Mouse (Mus musculus) heart, embryonic 16.5 days (tissue): ENCODE data around the gene Lyg1. TPM values are rescaled to one million over a fixed set of nuclear protein-coding genes. Genes with fewer than 3 reads are reported as not detected.

Experiments used
- ATAC-seq: fragments of 200-750 bp; cut with Nextera tagmentation; replicated peaks from 2 replicates; pipeline ENCODE4 v1.8.0; 2017; ENCODE audit warnings: moderate number of reproducible peaks; ENCODE audit not compliant: insufficient read depth, low FRiP score; ENCODE audit errors: extremely low read depth
- H3K27ac ChIP-seq: fragments of 300-500 bp; sonication (generic); 2 replicates; pipeline ENCODE4 v1.5.1; 2014; ENCODE audit warnings: mild to moderate bottlenecking, low read length, control low read depth, moderate library complexity
- H3K27me3 ChIP-seq: fragments of 300-500 bp; sonication (generic); 2 replicates; pipeline ENCODE4 v1.6.1; 2014; ENCODE audit warnings: low read length, mixed read lengths; ENCODE audit not compliant: control insufficient read depth, insufficient read depth
- H3K36me3 ChIP-seq: fragments of 300-500 bp; sonication (generic); 2 replicates; pipeline ENCODE4 v1.6.1; 2014; ENCODE audit not compliant: control insufficient read depth, insufficient read depth
- H3K4me1 ChIP-seq: fragments of 300-500 bp; sonication (generic); 2 replicates; pipeline ENCODE4 v1.6.1; 2014; ENCODE audit warnings: low read length, mixed read lengths; ENCODE audit not compliant: control insufficient read depth, insufficient read depth
- H3K4me2 ChIP-seq: fragments of 300-500 bp; sonication (generic); 2 replicates; pipeline ENCODE4 v1.6.1; 2014; ENCODE audit warnings: low read depth, mild to moderate bottlenecking, control low read depth, low read length
- H3K4me3 ChIP-seq: fragments of 300-500 bp; sonication (generic); 2 replicates; pipeline ENCODE4 v1.5.1; 2014; ENCODE audit warnings: mild to moderate bottlenecking, control low read depth, low read length
- H3K9ac ChIP-seq: fragments of 300-500 bp; sonication (generic); 2 replicates; pipeline ENCODE4 v1.6.1; 2014; ENCODE audit warnings: low read length, control low read depth
- H3K9me3 ChIP-seq: fragments of 300-500 bp; sonication (generic); replicated peaks from 2 replicates; pipeline ENCODE4 v1.6.1; 2016; ENCODE audit warnings: low read length; ENCODE audit not compliant: control insufficient read depth
- WGBS: fragments of 180-500 bp; shearing (Covaris S2); extraction: QIAGEN DNeasy Blood & Tissue Kit; methylation state at CpG from one replicate; pipeline ENCODE4 v1.1.7; 2014; 5-methylcytosine and 5-hydroxymethylcytosine counted together
- polyA plus RNA-seq: library from polyadenylated mRNA; unstranded; fragments of >200 nt; fragmentation: Nextera tagmentation; extraction: Ambion mirVana; gene quantifications from 2 replicates; pipeline ENCODE4 v1.2.1, GENCODE M21; 2015

The Lyg1 gene
- polyA plus RNA-seq, 1 experiment from 2014 or later, result not detected

DNA sequence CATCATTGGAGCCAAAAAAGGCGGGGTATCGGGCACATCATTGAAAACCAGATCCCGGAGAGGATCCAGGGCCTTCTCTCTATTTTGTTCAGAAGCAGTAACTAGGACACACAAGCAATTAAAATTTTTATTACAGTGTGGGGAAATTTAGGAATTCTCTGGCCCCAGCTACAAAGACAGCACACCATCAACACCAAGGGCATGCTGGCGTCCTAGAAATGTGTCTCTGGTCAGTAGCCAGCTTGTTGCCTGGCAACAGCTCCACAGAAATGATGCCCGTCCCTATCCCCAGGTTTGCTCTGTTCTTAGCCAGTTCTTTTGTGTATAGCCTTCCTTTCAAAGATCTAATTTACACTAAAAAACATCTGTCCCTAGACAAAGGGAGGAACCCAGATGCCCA, 1.9 kb upstream of the Lyg1 start:
- Histone ChIP-seq H3K9ac (no peak overlapping the region), H3K4me1 (no peaks in the 10 kb centered on the region), H3K9me3 (no peaks in the 10 kb centered on the region), H3K4me2 (no peak overlapping the region), H3K36me3 (no peaks in the 10 kb centered on the region), H3K27me3 (no peaks in the 10 kb centered on the region), H3K27ac (no peak overlapping the region), H3K4me3 (no peak overlapping the region)
- 68% methylated on average over 5 of the region's 5 CpGs for WGBS
- ATAC-seq, result no peak

DNA sequence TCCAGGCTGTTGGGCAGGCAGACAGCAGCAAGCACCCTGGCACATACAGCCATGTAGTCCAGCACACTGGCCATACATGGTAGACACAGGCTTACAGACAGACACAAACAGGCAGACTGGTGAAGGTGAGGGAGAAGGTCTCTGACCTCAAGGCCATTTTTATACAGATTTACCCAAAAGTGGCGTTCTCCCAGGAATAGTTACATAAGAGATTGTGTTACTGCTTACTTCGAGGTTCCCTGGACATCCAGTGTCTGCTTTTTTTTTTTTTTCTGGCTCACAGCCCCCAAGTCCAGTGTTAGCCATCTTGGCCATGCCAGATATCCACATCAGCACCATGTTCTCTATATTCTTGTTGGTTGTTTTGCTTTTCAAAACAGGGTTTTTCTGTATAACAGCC, 957 bp upstream of the Lyg1 start:
- Histone ChIP-seq H3K9me3 (no peaks in the 10 kb centered on the region; the same call in 1 of the 2 replicates), H3K4me3 (no peak overlapping the region), H3K4me1 (no peaks in the 10 kb centered on the region), H3K27ac (no peak overlapping the region), H3K27me3 (no peaks in the 10 kb centered on the region), H3K4me2 (no peak overlapping the region), H3K36me3 (no peaks in the 10 kb centered on the region), H3K9ac (no peak overlapping the region)
- ATAC-seq, result no peak
- WGBS, result 57% methylated on average over 2 of the region's 2 CpGs

DNA sequence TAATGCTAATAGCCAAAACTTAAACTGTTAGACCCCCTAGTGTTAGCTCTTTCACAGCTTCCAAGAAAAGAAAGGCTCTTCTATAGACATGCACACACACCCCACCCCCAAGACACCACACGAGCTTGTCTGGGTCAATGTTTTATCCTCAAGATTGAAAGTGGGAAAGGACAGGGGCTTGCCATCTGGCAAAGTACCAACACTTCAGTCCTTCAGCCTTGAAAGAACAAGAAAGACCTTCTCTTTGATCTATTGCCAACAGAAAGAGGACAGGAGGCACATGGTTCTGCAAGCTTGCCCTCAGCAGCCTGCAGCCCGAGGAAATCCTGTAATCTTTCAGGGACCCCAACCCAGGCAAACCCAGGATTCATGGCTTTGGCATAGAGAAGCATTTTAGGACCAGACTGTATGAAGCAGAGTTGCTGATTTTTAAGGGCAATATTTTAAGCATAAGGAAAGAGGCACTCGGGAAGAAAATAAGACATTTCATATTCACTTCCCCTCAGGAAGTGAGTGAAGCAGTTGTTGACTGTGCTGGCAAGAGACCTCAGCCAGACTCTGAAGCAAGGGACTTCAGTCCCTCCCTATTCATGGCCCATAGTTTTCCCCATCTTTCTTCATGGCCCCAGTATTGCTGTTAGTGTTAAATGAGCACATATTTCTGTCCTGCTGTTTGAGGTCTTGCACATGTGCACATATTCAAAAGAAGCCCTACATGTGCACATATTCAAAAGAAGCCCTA, 698 bp downstream of the Lyg1 start:
- Histone ChIP-seq H3K27me3 (no peaks in the 10 kb centered on the region), H3K4me2 (no peak overlapping the region), H3K4me3 (no peak overlapping the region), H3K9me3 (no peaks in the 10 kb centered on the region; the same call in 1 of the 2 replicates), H3K9ac (no peak overlapping the region), H3K27ac (no peak overlapping the region), H3K36me3 (no peaks in the 10 kb centered on the region), H3K4me1 (no peaks in the 10 kb centered on the region)
- no peak for ATAC-seq
- 26% methylated on average over 3 of the region's 3 CpGs for WGBS

DNA sequence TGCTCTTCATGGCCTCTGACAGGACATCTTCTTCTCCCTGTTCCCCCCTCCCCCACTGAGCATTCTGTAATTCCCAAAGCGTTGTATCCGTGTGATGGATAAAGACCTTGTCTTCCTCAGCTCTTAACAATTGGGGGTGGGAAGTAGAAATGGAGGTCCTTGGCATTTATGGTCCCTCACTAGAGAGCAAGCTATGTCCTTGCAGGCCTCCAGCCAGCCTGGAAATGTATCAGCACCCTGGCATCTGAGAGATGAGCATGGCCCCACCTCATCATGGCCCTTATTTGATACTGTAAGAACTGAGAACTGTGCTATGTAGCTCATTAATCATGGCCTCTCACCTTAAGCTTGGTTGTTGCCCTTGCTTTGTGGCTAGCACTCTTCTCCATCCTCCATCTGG, 2.3 kb downstream of the Lyg1 start:
- H3K36me3 ChIP-seq, result no peaks in the 10 kb centered on the region
- no peaks in the 10 kb centered on the region for H3K4me1 ChIP-seq
- H3K4me2 ChIP-seq, result no peak overlapping the region
- H3K27ac ChIP-seq, result no peak overlapping the region
- no peak overlapping the region for H3K9ac ChIP-seq
- H3K27me3 ChIP-seq, result no peaks in the 10 kb centered on the region
- no peaks in the 10 kb centered on the region; the same call in 1 of the 2 replicates for H3K9me3 ChIP-seq
- no peak for ATAC-seq
- no peak overlapping the region for H3K4me3 ChIP-seq
- WGBS, result 92% methylated on average over 2 of the region's 2 CpGs

DNA sequence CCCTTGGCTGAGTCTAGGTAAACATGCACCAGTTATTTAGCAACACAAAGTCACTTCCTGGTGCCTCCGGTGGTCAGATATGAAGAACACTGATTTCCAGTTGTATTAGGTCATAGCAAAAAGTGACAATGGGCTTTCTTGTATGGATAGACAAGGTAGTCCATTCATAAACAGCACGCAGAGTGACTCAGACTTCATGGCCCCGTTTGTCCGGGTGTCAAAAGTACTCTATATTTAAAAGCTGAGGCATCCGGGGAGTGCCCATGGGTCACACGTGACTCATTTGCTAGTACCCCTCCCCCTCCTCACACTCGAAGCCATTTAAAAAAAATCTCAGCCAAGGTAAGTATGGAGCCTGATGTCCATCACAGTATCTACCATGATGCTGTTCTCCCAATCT, 2.8 kb downstream of the Lyg1 start:
- Histone ChIP-seq H3K36me3 (no peaks in the 10 kb centered on the region), H3K27ac (no peak overlapping the region), H3K4me3 (no peak overlapping the region), H3K4me1 (no peaks in the 10 kb centered on the region), H3K27me3 (no peaks in the 10 kb centered on the region), H3K9ac (no peak overlapping the region), H3K9me3 (no peaks in the 10 kb centered on the region; the same call in 1 of the 2 replicates), H3K4me2 (no peak overlapping the region)
- no peak for ATAC-seq
- 55% methylated on average over 7 of the region's 7 CpGs for WGBS

DNA sequence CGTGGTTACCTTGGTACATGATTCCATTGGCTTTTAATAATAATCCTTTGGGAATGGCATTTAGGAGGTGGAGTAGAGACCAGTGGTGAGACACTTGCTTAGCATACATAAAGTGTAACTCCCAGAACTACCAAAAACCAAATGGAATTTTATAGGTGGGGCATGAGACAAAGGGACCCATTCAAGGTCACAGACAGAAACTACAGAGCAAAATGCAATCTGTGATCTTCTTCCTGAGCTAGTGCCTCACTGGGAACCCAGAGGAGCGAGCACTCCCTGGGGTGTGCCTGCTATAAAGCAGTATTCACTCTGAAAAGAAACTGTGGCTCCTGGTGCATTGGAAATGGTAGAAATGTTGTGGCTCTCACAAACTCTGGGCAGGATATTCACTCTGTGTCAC, 8.7 kb downstream of the Lyg1 start:
- no peaks in the 10 kb centered on the region for H3K27me3 ChIP-seq
- ATAC-seq, result no peak
- 62% methylated on average over 2 of the region's 2 CpGs for WGBS
- no peaks in the 10 kb centered on the region for H3K9me3 ChIP-seq
- H3K9ac ChIP-seq, result no peak overlapping the region
- no peak overlapping the region for H3K27ac ChIP-seq
- no peak overlapping the region for H3K4me3 ChIP-seq
- no peak overlapping the region for H3K4me2 ChIP-seq
- no peaks in the 10 kb centered on the region for H3K36me3 ChIP-seq
- no peaks in the 10 kb centered on the region for H3K4me1 ChIP-seq

DNA sequence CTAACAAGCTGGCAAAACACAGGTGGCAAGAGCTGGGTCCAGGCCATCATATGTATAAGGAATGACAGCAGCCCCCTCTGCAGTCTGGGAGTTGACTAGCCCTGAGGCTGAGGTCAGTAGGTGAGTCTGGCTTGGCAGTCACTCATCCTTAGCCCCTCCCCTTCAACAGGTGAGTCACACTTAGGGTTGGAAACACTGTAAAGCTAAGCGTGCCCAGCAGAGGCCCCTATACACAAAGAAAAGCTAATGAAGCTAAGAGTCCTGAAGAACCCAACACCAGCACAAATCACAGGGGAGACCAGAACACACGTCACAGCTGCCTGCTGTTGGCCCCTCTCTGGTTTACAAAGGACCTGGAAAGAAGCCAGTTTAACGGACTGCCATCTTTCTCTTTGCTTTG, 25.8 kb downstream of the Lyg1 start:
- H3K9me3 ChIP-seq, result no peaks in the 10 kb centered on the region
- no peak for ATAC-seq
- no peaks in the 10 kb centered on the region for H3K4me1 ChIP-seq
- H3K36me3 ChIP-seq, result no peaks in the 10 kb centered on the region
- no peak overlapping the region for H3K4me3 ChIP-seq
- H3K9ac ChIP-seq, result no peak overlapping the region
- no peak overlapping the region for H3K4me2 ChIP-seq
- 26% methylated on average over 3 of the region's 3 CpGs for WGBS
- no peak overlapping the region for H3K27ac ChIP-seq
- no peaks in the 10 kb centered on the region for H3K27me3 ChIP-seq

DNA sequence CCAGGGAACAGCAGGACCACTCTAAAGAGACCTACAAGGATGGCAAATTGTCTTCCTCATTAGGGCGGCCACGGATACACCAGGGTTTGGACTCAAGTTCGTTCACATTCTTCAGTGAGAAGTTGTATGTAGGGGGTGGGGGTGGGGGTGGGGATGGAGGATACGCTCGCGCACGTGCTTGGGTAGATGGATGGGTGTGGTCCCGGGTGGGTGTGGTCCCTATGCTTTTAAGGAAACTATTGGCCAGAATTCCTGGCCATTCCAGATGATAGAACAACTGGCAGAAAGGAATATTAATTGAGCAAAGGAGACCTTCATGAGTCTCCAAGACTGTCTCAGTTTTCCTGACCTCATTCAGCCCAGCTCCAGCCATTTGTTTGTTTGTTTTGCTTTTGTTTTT, 31.6 kb downstream of the Lyg1 start:
- Histone ChIP-seq H3K4me3 (no peak overlapping the region), H3K9me3 (no peaks in the 10 kb centered on the region), H3K27me3 (no peaks in the 10 kb centered on the region), H3K9ac (no peak overlapping the region), H3K36me3 (no peaks in the 10 kb centered on the region), H3K4me2 (no peak overlapping the region), H3K27ac (no peak overlapping the region), H3K4me1 (no peaks in the 10 kb centered on the region)
- no peak for ATAC-seq
- 72% methylated on average over 8 of the region's 8 CpGs for WGBS

DNA sequence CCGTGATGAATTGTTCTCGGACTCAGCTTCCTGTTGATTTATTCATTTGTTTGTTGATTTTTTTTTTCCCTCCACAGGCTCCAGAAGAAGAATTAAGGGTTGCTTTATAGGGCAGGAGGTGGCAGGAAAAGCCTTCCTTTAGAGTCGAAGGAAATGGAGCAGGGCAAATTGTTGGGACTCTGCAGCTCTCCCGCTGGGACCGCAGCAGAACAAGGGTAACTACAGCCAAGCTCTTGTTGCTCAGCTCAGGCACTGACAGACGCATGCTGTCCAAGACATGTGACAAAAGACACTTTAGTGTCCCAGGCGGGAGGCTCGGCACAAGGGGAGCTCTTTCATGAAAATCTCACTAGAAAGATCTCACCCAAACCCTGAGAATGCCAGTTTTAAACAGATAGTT, 35.0 kb downstream of the Lyg1 start:
- no peak overlapping the region for H3K4me2 ChIP-seq
- H3K4me1 ChIP-seq, result no peaks in the 10 kb centered on the region
- H3K4me3 ChIP-seq, result no peak overlapping the region
- H3K27me3 ChIP-seq, result no peaks in the 10 kb centered on the region
- no peak overlapping the region for H3K27ac ChIP-seq
- 35% methylated on average over 8 of the region's 8 CpGs for WGBS
- H3K9me3 ChIP-seq, result no peaks in the 10 kb centered on the region
- no peaks in the 10 kb centered on the region for H3K36me3 ChIP-seq
- ATAC-seq, result no peak
- no peak overlapping the region for H3K9ac ChIP-seq
